In genomic region chr17:46545813-46546564, GRCm38 (mm10) we compare ENCODE assay signal across 8 mouse cellular contexts. TPM values are rescaled to one million over a fixed set of nuclear protein-coding genes. Genes with fewer than 3 reads are reported as not detected.
DNase-seq lines count a peak whose midpoint lies in the region; ATAC-seq and TF ChIP-seq lines count a peak whose summit lies in the region.

Gene Cul9, minus strand, starts transcription at chr17:46546388.

- no peak within 1 kb of the TSS for H3ac ChIP-seq in myocyte (ENCODE audit: control insufficient read depth, insufficient read length)

- peak within 1 kb of the TSS; percentile 72 for H3K4me3 ChIP-seq in forebrain, embryonic 13.5 days
- peak within 1 kb of the TSS; percentile 66 for H3K4me3 ChIP-seq in heart, embryonic 15.5 days
- H3K4me3 ChIP-seq in liver, embryonic 12.5 days, result peak within 1 kb of the TSS; percentile 46
- H3K4me3 ChIP-seq in myocyte, result no peak within 1 kb of the TSS
- peak within 1 kb of the TSS; percentile 52 for H3K4me3 ChIP-seq in stomach, embryonic 16.5 days (replicated peaks; ENCODE audit: low read length)

- DNase-seq in CD4-positive, CD25-positive, alpha-beta regulatory T cell, adult 2 months (ENCODE audit: low read depth, low spot score), result peak; percentile 63
- peak; percentile 74 for DNase-seq in brain, embryonic 18.5 days (ENCODE audit: low read depth, low spot score)
- DNase-seq in kidney, postnatal 10 days, result peak; percentile 87

- TF ChIP-seq POLR2A in myocyte (IDR thresholded peaks at IDR 0.05; ENCODE audit: insufficient read length, low read depth), result no peak

- H3K27ac ChIP-seq in forebrain, embryonic 13.5 days, result no peak within 1 kb of the TSS
- peak within 1 kb of the TSS; percentile 69 for H3K27ac ChIP-seq in heart, embryonic 15.5 days
- no peak within 1 kb of the TSS for H3K27ac ChIP-seq in liver, embryonic 12.5 days
- H3K27ac ChIP-seq in stomach, embryonic 16.5 days (ENCODE audit: low read length), result no peak within 1 kb of the TSS

- H3K79me2 ChIP-seq in myocyte (ENCODE audit: control insufficient read depth, insufficient read depth), result peaks cover 9% of the 10 kb centered on the region

- H3K27me3 ChIP-seq in forebrain, embryonic 13.5 days, result peaks cover 16% of the 10 kb centered on the region
- no peaks in the 10 kb centered on the region for H3K27me3 ChIP-seq in heart, embryonic 15.5 days
- peaks cover 69% of the 10 kb centered on the region for H3K27me3 ChIP-seq in liver, embryonic 12.5 days (replicated peaks)
- H3K27me3 ChIP-seq in myocyte (ENCODE audit: control insufficient read depth, insufficient read depth, insufficient read length), result no peaks in the 10 kb centered on the region
- H3K27me3 ChIP-seq in stomach, embryonic 16.5 days (ENCODE audit: control insufficient read depth, insufficient read depth, low read length), result no peaks in the 10 kb centered on the region

- H3K36me3 ChIP-seq in forebrain, embryonic 13.5 days (ENCODE audit: poor library complexity, severe bottlenecking), result peaks cover 41% of the 10 kb centered on the region
- H3K36me3 ChIP-seq in heart, embryonic 15.5 days, result peaks cover 33% of the 10 kb centered on the region
- peaks cover 33% of the 10 kb centered on the region for H3K36me3 ChIP-seq in liver, embryonic 12.5 days
- peaks cover 9% of the 10 kb centered on the region for H3K36me3 ChIP-seq in myocyte (ENCODE audit: control insufficient read depth, insufficient read depth)
- peaks cover 7% of the 10 kb centered on the region; the same call in 1 of the 2 replicates for H3K36me3 ChIP-seq in stomach, embryonic 16.5 days (ENCODE audit: control insufficient read depth, insufficient read depth, low read length)

- H3K9ac ChIP-seq in forebrain, embryonic 13.5 days, result peak within 1 kb of the TSS; percentile 89
- H3K9ac ChIP-seq in heart, embryonic 15.5 days, result peak within 1 kb of the TSS; percentile 72
- H3K9ac ChIP-seq in liver, embryonic 12.5 days, result peak within 1 kb of the TSS; percentile 25; the same call in 1 of the 2 replicates
- H3K9ac ChIP-seq in stomach, embryonic 16.5 days (ENCODE audit: low read length), result peak within 1 kb of the TSS; percentile 75

- WGBS in forebrain, embryonic 13.5 days, result under 1% methylated on average over 44 of the region's 49 CpGs
- WGBS in heart, embryonic 15.5 days, result 2% methylated on average over 49 of the region's 49 CpGs
- 7% methylated on average over 46 of the region's 49 CpGs for WGBS in liver, embryonic 12.5 days (ENCODE audit: insufficient replicate concordance)
- WGBS in stomach, embryonic 16.5 days, result 4% methylated on average over 49 of the region's 49 CpGs

- no peaks in the 10 kb centered on the region for H3K9me3 ChIP-seq in forebrain, embryonic 13.5 days (replicated peaks)
- H3K9me3 ChIP-seq in heart, embryonic 15.5 days (replicated peaks), result no peaks in the 10 kb centered on the region
- H3K9me3 ChIP-seq in liver, embryonic 12.5 days (replicated peaks), result no peaks in the 10 kb centered on the region
- H3K9me3 ChIP-seq in stomach, embryonic 16.5 days (replicated peaks; ENCODE audit: control insufficient read depth, low read length), result no peaks in the 10 kb centered on the region

- peak within 1 kb of the TSS; percentile 90 for H3K4me2 ChIP-seq in forebrain, embryonic 13.5 days
- H3K4me2 ChIP-seq in heart, embryonic 15.5 days, result peak within 1 kb of the TSS; percentile 83
- H3K4me2 ChIP-seq in liver, embryonic 12.5 days, result peak within 1 kb of the TSS; percentile 69
- H3K4me2 ChIP-seq in myocyte (ENCODE audit: low read depth), result no peak within 1 kb of the TSS
- peak within 1 kb of the TSS; percentile 66 for H3K4me2 ChIP-seq in stomach, embryonic 16.5 days (ENCODE audit: low read depth, low read length)

- peak; percentile 90 for ATAC-seq in forebrain, embryonic 13.5 days
- ATAC-seq in heart, embryonic 15.5 days (replicated peaks; ENCODE audit: insufficient number of reproducible peaks, insufficient read depth, low FRiP score, low read depth), result peak; percentile 67
- 0 out of 2 replicates have a peak, but pooled peaks have one; percentile 23 for ATAC-seq in liver, embryonic 12.5 days
- peak; percentile 27; the same call in 1 of the 2 replicates for ATAC-seq in stomach, embryonic 16.5 days (ENCODE audit: insufficient read depth, low FRiP score)

- peaks cover 18% of the 10 kb centered on the region for H3K4me1 ChIP-seq in forebrain, embryonic 13.5 days
- H3K4me1 ChIP-seq in heart, embryonic 15.5 days (replicated peaks), result peaks cover 26% of the 10 kb centered on the region
- H3K4me1 ChIP-seq in liver, embryonic 12.5 days, result peaks cover 26% of the 10 kb centered on the region
- peaks cover 18% of the 10 kb centered on the region for H3K4me1 ChIP-seq in stomach, embryonic 16.5 days (ENCODE audit: control insufficient read depth, insufficient read depth, low read length)

TF ChIP-seq in myocyte, 11 proteins besides CTCF, POLR2A, EP300 and RAD21:
- TF ChIP-seq POLR2AphosphoS2 (IDR thresholded peaks at IDR 0.05; ENCODE audit: insufficient read length, low read depth) (peak; percentile 25), MYOD1 (IDR thresholded peaks at IDR 0.05; ENCODE audit: control insufficient read depth in 1 of 3, insufficient read length in 2 of 3, low read depth in 2 of 3) (no peak), TCF12 (IDR thresholded peaks at IDR 0.05; ENCODE audit: insufficient read depth, poor library complexity, severe bottlenecking) (no peak), TCF3 (IDR thresholded peaks at IDR 0.05; ENCODE audit: insufficient read length, low read depth) (no peak)

RNA-seq across cellular contexts. Expression of gene Cul9, which starts in this region (rescaled TPM):
- 9.8 and 12.4 TPM in 2 replicates for polyA plus RNA-seq in forebrain, embryonic 13.5 days (2015; fragmentation: Nextera tagmentation; extraction: Ambion mirVana)
- polyA plus RNA-seq in heart, embryonic 15.5 days (2015; fragmentation: Nextera tagmentation; extraction: Ambion mirVana), result 4.6 and 5.5 TPM in 2 replicates
- polyA plus RNA-seq in liver, embryonic 12.5 days (2016; fragmentation: Nextera tagmentation; extraction: Ambion mirVana), result 0.69 and 0.93 TPM in 2 replicates
- 0.43 TPM for polyA plus RNA-seq in myocyte (2012; fragmentation: generic; extraction: Trizol)
- polyA plus RNA-seq in stomach, embryonic 16.5 days (2015; fragmentation: Nextera tagmentation; extraction: Ambion mirVana), result 3.2 and 4.0 TPM in 2 replicates

Comparison
In these comparisons a context has a peak if more than half of its experiments do, and no peak if none do; other contexts are left out.
1. Peak in ATAC-seq, H3K4me3 ChIP-seq, H3K9ac ChIP-seq and H3K4me2 ChIP-seq in liver, embryonic 12.5 days; RNA of the gene not detected or under 1 TPM.
2. ATAC-seq: peak in every context shown above with its lines; median percentile 90 in forebrain, embryonic 13.5 days; 67 in heart, embryonic 15.5 days; 27 in stomach, embryonic 16.5 days; 23 in liver, embryonic 12.5 days.
3. H3K9ac ChIP-seq: peak in every context shown above with its lines; median percentile 89 in forebrain, embryonic 13.5 days; 75 in stomach, embryonic 16.5 days; 72 in heart, embryonic 15.5 days; 25 in liver, embryonic 12.5 days.